Mouse (Mus musculus) right cerebral cortex, postnatal 25 days (tissue): Measurements from ENCODE around the gene Dnaja3.

ENCODE experiments used
- DNase-seq: peaks from one replicate; pipeline ENCODE4 v3.0.0; 2022

Dnaja3 gene

GRCm38 (mm10) chr16:4725780-4726527, 86.2 kb downstream of the Dnaja3 start, which contains the start of gene Hmox2:
TSS of gene Hmox2 (plus strand) at chr16:4726361.
- peak; percentile 94 for DNase-seq

- no peak for DNase-seq
Measured at GRCm38 (mm10) chr16:4726528-4727128, 86.8 kb downstream of the Dnaja3 start.

- DNase-seq = no peak
Measured at GRCm38 (mm10) chr16:4727526-4727925, 87.7 kb downstream of the Dnaja3 start.

DNA sequence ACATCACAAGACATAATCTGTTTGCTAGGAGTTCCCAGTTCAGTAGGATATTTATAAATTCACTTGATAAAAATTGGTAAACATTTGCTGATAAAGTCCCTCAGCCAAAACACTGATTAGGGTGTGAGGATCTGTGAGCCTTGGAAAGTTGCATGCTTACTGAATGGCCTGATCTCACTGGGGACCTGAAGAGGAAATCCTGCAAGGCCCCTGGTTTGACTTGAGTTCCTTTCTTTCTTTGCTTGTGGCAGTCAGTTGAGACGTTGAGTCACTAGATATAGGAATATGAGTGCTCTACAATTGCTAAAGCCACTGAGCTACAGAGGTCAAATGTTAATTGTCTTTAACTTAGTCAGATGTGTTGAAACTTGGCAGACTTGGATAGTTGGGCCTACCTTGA, 88.2 kb downstream of the Dnaja3 start:
- DNase-seq = no peak

DNA sequence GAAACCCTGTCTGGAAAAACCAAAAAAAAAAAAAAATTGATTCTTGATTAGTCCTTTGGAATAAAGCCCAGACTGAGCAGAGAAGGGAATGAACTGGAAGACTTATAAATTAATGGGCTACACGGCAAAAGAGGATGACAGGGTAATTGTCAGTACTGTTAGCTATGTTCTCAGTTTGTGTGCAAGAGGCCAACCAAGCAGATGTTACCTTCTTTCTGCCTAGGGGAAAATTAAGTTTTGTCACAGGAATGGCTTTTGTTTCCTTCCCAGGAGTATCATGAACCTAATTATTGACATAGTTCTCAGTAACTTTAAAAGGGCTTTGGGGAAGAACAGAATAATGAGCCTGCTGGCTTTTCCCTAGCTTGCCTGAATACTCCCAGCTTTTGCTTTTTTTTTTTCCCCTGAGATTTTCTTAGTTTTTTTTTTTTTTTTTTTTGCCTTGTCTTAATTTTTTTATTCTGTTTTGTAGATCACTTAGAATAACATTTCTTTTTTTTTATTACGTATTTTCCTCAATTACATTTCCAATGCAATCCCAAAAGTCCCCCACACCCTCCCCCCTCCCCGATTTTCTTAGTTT, 91.1 kb downstream of the Dnaja3 start:
- DNase-seq = no peak

- no peak for DNase-seq
Measured at GRCm38 (mm10) chr16:4736262-4736661, 96.5 kb downstream of the Dnaja3 start.

DNA sequence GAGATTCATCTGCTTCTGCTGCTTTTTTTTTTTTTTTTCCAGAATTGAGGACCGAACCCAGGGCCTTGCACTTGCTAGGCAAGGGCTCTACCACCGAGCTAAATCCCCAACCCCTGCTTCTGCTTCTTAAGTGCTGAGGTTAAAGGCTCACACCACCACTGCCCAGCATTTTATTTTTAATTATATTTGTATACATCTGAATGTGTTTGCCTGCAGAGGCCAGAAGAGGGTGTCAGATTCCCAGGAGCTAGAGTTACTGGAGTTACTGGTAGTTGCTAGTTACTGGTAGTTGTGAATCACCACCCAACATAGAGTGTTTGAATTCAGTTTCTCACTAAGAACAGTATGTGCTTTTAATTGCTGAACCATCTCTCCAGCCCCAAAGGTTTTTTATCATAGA, 100.2 kb downstream of the Dnaja3 start:
- no peak for DNase-seq

- DNase-seq = no peak
Measured at GRCm38 (mm10) chr16:4742186-4742585, 102.4 kb downstream of the Dnaja3 start.

GRCm38 (mm10) chr16:4752155-4752554, 112.4 kb downstream of the Dnaja3 start:
- no peak for DNase-seq

GRCm38 (mm10) chr16:4754045-4754444, 114.3 kb downstream of the Dnaja3 start:
- no peak for DNase-seq

DNA sequence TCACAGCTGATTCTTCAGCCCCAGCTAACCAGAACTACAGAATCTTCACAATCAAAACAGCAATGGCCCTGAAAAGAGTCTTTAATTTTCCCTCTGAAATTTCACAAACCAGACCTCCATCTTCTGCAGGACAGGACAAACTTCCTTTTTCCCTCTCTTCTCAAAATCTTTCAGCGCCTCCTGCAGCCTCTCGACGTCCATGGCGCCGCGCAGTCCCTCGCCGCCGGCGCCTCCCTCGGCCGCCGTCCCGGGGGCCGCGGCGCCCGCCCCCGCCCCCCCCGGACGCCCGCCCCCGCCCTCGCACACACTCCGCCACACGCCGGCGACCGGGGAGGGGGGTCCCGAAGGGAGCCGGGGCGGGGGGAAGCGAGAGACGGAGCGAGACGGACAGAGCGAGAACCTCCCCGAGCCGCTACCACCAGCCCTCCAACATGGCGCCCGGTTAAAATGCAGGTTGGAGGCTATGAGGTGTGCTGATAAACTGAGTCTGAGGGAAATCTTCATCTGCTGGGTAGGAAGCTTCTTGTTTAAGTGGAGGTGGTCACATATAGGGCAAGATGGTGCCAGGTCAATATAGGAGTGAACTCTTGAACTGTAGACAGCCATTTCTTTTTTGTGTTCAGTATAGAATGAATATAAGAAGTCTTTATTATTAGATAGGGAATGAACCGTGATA, 117.0 kb downstream of the Dnaja3 start:
- peak; percentile 26 for DNase-seq
